Mouse (Mus musculus) urinary bladder, postnatal 25 days (tissue): ENCODE measurements around the gene Npc1l1.
A peak's percentile ranks its signal among the peaks of the same experiment; 100 is the strongest.

Experiments used
- DNase-seq: peaks from one replicate; pipeline ENCODE4 v3.0.0; 2022; ENCODE audit warnings: low spot score

Gene Npc1l1

DNA sequence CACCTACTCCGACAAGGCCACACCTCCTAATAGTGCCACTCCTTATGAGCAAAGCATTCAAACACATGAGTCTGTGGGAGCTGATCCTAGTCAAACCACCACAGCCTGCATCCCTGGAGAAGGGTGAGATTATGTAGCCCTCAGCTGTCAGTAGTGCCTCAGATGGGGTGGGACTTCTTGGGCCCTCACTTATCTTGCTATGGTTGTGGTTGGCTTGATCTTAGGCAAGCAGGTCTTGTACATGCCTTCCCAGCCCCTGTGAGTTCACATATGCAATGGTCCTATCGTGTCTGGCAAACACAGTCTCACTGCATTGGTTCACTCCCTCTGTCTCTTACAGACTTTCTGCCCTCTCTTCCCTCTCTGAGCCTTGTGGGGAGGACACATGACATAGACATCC, 22.9 kb downstream of the Npc1l1 start:
- no peak for DNase-seq

DNA sequence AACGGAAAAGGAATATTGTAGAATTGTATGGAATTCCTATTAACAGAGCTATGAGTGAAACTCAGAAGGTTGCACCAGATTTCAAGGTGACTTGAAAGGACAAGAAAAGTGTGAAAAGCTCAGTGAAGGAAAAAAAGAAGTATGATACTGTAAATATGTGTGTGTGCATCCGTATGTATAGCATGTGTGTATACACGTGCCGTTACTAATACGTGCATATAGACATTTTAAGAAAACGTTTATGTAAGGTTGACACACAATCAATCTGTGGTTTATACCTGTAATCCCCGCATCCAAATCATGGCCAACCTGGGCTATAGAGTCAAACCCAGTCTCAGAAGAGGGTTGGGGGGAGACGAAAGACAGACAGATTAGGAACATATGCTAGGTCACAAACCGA, 29.4 kb downstream of the Npc1l1 start:
- no peak for DNase-seq

DNA sequence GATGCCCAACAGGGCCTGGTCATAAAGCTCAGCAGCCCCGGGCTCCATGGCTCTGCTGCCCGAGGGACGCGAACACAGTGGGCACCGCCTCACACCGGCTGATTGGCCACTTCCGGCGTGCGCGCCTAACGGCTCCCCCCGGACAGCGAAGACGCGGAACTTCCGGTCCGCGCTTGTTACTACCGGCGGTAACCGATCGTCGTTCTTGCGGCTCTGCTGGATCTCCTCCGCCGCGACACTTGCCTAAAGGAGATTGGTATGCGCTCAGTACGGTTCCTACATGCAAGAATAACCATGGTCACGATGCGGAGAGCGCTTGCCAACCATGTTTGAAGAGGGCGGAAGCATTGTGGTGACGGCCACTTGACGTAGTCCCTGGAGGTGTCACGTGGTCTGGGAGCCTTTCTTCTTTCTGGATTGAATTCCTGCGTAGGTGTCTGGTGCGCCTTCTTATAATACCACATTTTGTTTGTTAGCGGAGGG, 29.8 kb downstream of the Npc1l1 start, which contains the start of gene Nudcd3:
Gene Nudcd3, minus strand, starts transcription at position 329 of the 483 bp plus-strand sequence.
- DNase-seq = peak; percentile 84

DNA sequence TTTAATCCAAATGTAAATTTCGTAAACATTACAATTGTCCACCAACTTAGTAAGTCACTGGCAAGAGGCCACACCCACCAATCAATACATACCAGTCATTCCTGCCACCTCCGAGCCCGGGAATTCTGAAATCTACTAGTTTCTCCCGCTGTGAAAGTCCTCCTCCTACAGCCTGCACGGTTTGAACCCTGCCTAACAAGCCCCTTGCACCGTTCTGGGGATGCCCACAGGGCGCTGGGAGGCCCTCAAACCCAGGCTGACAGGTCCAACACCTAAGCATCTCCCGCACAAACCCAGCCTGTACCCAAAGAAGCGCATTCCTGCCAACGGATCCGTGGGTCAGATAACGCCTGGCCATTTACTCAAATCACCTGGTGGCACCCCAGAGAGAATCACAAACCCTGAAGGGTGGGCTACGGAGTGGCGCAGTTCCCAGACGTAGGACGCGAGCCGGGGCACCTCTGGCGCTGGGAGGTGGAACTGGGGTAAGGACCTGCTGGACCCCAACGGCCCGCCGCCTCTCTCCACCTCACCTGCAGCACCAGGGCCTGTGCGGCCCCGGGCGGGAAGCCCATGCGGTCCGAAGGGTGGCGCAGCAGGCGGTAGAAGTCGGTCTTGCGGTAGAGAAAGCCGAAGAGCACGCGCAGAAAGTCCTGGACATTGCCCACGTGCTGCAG, 30.4 kb downstream of the Npc1l1 start, which contains the start of gene A730071L15Rik:
Gene A730071L15Rik, plus strand, starts transcription at position 620 of the 677 bp plus-strand sequence.
- DNase-seq = no peak

DNA sequence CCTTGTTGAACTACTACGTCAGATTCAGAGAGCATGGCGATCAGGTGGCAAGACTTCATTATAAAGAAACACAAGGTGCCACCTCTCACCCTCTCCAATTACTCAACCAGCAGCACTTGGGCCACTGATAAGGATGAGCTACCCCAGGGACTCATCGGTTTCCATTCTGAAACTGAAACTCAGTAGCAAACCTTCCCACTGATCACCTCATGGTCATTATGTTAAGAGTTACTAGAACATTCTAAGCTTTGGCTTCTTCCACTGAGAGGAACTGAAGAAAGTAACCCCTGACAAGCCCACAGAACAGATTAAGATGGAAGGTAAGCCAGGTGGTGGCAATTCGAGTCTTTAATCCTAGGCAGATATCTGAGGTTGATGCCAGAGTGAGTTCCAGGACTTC, 31.5 kb downstream of the Npc1l1 start:
- DNase-seq = no peak

DNA sequence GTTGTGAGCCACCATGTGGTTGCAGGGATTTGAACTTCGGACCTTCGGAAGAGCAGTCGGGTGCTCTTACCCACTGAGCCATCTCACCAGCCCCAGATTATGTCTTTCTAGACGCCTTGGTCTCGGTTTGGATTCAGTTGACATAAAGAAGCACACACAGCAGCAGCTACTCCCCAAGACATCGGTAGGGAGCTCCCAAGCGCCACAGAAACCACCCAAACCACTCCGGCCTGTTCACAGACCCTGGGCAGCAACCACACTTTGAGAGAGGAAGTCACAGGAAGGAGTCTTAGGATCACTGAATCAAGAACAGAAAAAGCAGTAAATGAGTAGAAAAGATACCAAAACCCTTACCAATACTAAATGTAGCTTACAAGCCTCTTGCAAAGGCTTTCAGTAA, 33.2 kb downstream of the Npc1l1 start:
- no peak for DNase-seq

DNA sequence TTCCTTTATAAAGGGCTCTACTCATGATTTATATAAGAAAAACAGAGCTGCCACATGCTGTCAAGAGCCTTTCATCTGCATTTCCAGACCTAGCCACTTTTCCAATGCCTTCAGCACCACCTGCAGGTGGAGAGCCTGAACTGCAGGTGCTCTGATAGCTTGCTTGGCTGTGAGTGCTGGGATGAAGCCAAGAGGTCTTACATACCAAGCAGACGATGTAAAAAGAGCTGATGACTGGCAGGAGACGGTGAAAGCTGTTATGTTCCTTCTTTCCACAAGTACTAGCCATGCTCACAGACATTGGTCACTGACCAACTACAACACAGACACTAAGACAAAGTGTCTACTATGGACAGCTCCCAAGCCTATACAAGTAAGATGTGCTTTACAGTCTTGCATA, 42.1 kb downstream of the Npc1l1 start:
- peak; percentile 79 for DNase-seq

DNA sequence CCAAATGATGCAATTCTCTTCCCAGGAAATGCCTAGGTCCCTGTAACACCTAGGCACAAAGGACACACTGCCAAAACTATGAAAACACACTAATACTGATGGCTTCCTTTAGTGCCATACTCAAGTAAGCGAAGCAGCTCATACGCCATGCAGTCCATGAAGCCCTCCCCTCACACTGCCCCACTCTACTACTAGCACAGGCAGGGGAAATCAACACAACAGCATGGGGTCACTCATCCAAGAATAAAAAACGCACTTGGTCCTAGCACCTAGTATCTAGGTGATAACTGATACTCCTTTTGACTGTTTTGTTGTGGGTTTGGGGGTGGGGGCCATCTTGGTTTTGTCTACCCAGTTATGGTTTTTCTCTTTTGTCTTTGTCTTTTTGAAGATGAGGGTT, 42.5 kb downstream of the Npc1l1 start:
- DNase-seq = no peak

DNA sequence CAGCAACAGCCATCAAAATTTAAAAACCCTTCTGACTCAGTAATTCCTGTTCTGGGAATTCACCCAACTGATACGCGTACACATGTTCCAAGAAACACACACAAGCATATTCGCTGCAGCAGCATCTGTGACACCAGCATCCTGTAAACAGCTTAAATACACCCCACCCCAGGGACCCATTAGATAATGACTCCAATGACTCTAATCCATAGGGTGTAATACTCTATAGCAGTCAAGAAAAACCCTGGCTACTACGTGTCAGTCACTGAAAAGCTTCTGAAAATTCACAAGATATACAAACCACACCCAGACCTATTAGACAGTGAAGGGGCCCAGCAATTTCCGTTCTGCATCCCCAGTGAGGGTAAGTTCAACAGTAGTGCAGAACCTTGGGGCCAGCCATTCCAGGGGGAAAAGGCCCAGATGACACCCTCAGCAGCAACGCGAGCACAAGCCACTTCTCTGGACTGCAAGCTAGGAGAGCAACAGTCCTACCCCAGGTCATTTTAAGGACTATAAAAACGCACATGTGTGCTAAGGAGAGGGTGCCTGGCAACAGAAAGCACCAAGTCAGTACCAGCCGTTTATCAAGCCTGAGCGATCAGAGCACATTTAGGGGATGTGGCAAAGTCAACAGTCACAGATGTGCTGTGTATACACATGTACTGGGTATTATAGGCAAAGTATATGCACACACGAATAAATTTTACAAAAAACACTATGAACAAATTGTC, 45.6 kb downstream of the Npc1l1 start:
- DNase-seq = no peak

DNA sequence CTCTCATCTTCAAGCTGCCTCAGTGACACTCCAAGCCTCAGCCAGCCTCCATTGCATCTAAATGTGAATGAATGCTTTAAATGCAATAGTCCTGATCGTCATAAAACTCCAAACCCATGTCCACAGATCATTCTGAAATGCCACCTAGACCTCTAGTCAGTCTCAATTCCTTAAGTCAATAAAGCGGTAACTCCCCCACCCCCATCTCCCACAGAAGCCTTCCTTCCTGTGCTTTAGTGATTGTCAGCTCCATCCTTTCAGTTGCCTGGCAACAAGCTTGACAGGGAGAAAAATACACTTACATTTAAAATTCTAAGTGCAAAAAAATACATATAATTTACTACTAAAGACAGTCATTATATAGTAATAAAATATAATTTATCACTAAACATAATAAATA, 46.7 kb downstream of the Npc1l1 start:
- no peak for DNase-seq

DNA sequence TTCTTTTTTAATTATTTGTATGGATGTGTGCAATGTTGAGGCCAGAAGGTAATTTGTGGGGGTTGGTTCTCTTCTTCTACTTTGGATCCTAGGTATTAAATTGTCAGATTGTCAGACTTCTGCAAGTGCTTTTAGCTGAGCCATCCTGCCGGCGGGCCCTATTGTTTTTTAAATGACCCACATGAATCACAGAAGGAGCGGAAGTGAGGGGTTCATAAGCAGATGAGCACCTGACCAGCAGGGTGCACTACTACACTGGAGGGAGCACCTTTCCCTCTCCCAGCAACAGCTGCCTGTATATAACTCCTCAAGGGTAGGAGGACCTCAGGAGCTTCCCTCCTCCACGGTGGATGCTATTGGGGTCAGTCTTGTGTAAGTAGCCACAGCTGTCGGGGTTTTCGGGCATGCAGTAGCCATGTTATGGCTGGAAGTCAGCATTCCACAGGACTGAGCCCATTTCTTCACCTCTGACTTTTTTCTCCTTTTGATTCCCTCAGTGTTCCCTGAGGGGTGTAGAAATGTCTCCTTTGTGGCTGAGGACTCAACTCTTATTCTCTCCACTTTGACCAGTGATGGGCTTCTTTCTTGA, 49.0 kb downstream of the Npc1l1 start:
- no peak for DNase-seq

DNA sequence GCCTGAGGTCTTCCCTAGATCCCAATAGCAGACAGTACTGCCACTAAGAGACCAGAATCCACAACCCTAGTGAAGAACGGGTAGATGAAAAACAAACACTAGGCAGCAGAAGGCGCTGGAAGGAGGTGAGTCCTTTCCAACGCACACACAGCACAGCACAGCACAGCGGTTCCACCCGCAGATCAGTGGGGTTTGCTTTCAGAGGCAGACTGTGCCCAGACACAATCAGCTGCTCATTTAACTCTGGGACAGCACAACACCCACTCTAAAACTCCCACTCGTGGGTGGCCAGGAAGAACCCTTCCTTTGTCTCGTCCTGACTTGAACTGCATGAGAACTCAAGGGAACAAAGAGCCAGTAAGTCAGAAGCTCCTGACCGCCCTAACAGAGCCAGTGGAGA, 50.7 kb downstream of the Npc1l1 start:
- no peak for DNase-seq

DNA sequence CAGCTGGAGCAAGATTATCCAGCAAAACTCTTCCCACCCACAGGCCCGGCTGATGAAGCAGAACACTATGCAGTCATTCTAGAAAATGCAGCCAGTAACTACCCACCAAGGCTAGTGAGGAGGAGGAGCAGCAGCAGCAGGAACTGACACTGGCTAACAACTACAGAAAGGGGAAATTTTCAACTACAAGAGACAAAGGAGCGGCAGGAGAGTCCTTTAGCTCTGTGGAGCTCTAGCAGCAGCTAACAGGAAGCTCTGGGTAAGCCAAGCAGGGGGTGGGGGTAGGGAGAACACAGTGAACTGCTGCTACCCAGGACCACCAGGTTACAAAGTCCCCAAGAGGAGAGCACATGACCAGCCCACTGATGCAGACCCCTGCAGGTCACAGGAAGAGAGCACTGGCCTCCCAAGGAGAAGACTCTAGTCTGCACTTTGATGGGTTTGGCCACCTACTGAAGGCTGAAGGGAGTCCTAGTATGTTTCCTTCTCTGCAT, 51.2 kb downstream of the Npc1l1 start:
- no peak for DNase-seq

DNA sequence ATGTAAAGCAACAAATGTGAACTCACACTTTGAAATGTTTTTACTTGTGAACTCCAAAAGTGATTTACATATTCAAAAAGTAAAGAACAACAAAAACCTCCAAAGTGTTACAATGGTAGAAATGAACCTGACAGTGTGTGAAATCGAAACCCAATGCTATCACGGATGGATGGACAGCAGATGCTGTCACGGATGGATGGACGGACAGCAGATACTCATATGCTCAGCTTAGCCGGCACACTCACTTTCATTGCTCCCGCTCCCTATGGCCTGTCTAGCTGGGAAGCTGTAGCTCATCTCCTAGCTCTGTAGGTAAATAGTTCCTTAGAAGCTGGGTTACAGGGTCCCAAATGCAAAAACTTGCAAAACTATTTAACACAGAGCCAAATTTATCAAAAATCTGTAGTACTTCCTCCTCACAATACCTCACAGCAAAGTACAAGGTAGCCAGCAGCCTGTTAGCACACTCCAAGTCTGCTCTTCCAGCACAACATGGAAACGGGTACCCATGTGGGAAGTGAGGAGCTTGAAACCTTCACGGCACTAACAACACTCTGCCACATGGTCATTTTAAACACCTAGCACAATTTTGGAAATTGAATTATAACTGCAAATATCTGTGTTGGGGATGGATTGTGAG, 52.0 kb downstream of the Npc1l1 start:
- DNase-seq = no peak

DNA sequence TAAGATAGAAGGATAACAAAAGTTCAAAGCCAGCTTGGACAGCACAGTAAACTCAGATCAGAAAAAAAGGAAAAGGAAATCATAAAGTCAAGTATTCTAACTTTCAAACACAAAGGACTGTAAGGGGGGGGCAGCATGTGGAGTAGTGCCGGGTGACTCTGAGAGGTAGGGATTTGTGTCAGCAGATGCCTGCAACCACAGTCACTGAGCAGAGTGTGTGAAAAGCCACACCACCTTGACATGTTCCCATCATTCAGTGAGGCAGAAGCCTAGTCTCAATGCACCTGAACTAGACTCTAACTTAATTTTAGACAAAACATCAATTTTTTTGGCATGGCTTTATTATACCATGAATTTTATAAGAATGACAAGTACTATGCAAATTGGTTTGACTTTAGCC, 54.4 kb downstream of the Npc1l1 start:
- no peak for DNase-seq

DNA sequence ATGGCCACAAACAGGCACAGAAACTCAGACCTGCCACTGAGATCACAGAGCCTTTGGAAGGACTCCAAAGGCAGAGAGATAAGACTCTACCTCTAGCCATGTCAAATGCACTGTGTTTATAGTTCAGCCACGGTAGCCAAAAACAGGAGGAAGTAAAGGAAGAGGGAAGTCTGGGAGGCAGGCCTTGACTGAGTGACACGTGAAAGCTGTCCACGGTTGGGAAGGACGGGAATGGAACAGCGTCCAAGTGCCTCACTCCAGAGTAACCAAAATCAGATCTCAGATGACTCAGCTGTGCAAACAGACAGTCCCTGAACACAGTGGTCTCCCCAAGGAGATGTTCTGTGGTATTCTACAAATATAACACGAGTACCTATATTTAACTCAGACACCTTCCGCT, 55.2 kb downstream of the Npc1l1 start:
- DNase-seq = no peak

DNA sequence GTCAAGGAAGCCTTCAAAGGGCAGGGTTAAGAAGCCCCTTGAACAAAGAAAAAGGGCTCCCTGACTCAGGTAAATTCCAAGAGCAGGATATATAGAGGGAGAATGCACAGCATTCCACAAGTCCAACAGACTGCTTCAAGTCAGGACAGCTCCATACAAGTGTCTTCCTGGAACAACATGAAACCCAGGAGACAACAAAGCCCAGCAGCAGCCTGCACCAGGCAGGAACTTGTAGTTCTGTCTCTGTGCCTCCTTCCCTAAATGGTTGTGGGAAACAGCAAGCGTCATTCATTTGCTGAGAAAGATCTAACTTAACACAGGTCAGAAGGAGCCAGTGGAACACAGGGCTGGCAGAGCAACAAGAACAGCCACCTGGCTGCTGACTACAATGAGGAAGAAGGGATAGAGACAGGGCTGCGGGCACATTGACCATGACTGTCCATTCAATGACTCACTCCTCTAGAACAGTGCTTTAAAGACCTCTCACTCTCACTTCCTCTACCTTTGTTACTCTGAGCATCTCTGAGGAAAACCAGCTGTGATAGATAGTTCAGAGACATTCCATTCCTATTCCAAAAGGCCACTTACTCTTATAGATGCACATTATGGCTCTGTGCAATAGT, 60.8 kb downstream of the Npc1l1 start:
- no peak for DNase-seq

DNA sequence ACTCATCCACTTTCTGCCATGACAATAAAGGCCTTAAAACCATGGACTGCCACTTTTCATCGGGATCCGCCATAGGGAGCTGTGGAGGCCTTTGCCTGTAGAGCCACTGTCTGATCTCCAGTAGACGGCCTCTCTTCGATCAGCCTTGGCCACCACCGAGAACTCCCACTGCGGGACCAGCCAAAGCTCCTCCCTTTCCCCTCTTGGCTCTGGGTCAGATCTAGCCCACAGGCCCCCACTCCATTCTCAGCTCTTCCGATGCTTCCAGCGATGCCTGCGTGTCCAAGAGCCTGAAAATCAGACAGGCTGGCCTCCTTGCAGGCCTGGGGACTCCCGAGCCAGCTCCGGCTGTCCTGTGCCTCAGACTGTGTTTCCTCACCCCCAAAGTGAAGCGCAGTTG, 63.6 kb downstream of the Npc1l1 start:
- DNase-seq = no peak

DNA sequence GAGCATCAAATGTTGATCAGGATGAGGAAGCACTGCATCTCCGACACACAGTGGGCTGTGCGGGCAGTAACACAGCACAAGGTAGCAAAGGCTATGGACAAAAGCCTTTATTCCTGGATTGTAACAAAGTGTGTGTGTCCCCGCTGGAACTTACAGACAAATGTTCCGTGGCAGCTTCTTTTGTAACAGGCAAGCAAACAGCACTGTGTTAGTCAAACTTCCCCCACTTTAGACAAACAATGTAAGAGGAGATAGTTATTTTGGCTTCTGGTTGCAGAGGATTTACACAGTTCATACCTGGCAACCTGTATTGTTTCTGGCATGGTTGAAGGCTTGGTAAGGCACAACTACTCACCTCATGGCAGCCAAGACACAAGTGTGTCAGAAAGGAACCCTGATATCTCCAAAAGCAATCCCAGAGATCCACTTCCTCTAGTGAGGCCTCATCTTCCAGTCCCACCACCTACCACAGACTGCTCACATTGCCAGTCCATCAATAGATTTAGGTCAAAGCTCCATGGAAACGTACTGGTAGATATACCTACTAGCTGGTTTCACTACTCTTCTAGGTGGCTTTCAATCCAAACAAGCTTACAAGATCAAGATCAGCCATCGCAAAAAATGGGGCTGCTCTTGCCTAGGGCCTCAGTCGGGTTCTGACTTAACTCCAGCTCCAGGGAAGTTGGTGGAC, 64.4 kb downstream of the Npc1l1 start:
- no peak for DNase-seq

DNA sequence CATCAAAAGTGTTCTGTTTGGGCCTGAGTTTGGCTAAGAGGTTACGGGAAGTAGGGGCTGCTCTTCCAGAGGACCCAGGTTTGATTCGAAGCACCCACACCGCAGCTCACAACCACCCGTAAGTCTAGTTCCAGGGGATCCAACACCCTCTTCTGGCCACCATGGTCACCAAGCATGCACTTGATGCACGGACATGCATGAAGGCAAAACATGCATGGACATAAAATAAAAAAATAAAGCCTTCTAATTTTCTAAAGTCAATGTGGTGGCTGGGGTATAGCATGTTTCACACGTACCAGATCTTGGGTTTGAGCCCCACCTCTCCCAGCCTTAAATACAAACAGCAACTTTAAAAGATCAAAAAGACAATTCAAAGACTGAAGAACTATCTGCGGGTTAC, 65.2 kb downstream of the Npc1l1 start:
- DNase-seq = no peak

DNA sequence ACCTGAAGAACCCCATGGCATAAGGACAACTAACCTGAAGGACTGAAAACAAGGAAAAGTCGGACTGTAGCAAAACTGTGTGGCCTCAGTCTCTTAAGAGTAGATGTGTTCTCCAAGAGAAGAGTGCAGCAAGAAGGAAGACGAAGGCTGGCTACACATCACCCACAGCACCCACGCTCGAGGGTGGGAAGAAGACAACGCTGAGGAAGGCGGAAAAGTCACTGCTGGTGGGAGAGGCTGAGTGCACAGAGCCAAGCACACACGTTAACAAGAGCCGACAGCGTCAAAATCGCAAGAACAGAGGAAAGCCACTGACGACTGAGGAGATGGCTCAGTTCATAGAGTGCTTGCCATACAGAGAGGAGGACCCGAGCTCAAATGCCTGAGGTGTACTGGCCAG, 66.2 kb downstream of the Npc1l1 start:
- no peak for DNase-seq
